Mouse (Mus musculus) cerebellum, adult 9-10 months (tissue): Measurements from ENCODE around the gene Pot1a.

Experiments
- DNase-seq: peaks from one replicate; pipeline ENCODE4 v3.0.0; 2022

Pot1a gene

DNA sequence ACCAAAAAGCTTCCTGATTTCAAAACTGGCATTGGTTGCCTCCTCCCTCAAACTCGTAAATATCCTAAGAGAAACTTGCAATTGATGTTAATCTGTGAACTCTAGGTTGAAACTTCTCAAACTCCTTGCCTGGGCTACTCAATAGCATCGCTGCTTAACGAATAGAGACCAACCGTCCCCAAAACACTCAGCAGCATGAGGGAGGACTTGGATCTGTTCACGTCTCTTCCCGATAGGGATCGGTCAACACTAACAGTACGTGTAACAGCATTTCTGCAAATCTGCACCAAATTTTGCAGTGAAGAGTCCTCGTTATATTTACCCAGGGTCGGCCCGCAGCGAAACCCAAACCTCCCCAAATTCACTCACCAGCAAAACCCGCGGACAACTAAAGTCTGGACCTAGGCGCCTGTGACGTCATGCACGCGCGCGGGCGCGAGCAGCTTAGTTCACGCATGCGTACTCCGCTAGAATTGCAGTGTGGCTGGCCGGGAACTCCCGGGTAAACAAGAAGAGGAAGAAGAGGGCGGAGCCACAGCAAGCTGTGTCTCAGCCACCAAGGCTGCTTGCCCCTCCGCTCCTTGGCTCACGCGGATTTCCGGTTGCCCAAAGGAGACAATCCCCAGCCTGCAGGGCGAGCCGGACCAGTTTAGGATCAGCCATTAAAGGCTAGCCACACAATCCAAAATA, at the start of gene Pot1a:
Pot1a (minus strand) TSS at position 441 of the 690 bp plus-strand sequence.
- DNase-seq: peak; percentile 96

DNA sequence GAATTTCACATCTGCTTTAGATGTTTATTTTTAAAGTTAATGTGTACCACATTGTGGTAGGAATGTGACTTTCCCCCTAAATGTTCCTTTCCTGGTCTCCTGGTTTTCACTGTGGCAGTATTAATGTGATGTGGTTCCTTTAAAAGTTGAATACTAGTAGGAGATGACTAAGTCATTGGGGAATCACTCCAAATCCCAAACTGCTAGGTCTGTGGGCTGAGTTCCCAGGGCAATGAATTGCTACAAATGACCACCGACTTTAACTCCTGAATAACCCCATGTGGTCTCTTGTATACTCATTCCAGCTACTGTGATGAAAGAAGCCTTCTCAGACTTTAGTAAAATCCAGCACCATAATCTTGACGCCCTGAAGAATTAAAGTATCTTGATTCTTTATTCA, 27.2 kb upstream of the Pot1a start:
- no peak for DNase-seq

- DNase-seq: no peak
Measured at GRCm38 (mm10) chr6:25806021-25806420, 3.0 kb downstream of the Pot1a start.

GRCm38 (mm10) chr6:25802269-25802668, 6.8 kb downstream of the Pot1a start:
- DNase-seq: no peak

GRCm38 (mm10) chr6:25801230-25801629, 7.8 kb downstream of the Pot1a start:
- no peak for DNase-seq

GRCm38 (mm10) chr6:25768238-25768637, 40.8 kb downstream of the Pot1a start:
- no peak for DNase-seq

DNA sequence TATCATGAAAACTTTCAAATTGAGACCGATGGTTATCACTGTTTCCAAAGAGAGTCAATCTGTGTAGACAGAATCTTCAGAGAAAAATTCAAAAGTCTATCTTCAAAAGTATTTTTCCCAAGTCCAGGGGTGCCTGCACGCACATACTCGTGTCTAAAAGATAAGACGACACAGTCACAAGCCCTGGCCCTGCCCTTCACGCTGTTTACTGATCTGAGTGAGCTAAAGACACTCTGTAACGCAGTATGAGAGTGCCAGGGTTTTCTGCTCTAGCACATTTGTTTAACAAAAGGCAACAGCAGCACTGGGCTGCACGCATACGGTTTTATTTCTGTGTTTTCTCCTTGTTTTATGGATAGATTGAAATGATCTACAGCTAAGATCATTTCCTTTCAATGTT, 41.5 kb downstream of the Pot1a start:
- peak; percentile 5 for DNase-seq

- peak; percentile 63 for DNase-seq
Measured at GRCm38 (mm10) chr6:25767073-25767472, 42.0 kb downstream of the Pot1a start.

DNA sequence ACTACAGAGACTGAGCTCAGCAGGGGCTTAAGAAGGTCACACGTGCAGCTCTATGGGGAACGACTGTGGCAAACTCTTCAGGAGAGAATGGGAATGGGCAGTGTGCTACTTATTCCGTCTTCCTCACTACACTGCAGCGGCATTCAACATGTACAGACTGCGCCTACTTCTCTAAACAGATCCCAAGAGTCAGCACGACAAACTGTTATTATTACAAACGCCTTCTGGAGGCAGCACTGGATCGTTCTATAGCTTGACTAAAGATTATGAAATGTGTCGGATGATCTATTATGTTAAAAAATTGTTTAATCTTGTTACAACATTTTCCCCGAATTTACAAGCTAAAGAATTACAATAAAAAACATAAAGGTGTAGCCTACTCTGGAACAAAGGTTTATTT, 42.8 kb downstream of the Pot1a start:
- no peak for DNase-seq

DNA sequence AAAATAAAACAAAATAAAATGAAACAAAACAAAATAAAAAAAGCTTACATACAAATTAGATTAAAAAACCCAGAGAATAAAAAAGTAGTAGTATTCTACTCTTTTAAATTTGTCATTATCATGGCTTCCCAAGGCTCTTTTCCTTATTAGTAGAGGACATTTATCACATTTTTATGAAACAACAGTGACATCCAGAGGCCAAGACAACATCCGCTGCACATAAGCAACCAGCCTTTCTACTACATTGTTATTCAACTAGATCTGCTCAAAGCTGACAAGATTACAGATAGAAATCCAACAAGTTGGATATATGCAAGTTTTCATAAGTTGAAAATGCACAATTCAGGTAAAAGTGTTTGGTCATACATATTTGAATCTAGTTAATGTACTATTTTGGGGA, 56.4 kb downstream of the Pot1a start:
- DNase-seq: no peak

GRCm38 (mm10) chr6:25736533-25736932, 72.5 kb downstream of the Pot1a start:
- DNase-seq: no peak

- no peak for DNase-seq
Measured at GRCm38 (mm10) chr6:25726560-25726959, 82.5 kb downstream of the Pot1a start.

DNA sequence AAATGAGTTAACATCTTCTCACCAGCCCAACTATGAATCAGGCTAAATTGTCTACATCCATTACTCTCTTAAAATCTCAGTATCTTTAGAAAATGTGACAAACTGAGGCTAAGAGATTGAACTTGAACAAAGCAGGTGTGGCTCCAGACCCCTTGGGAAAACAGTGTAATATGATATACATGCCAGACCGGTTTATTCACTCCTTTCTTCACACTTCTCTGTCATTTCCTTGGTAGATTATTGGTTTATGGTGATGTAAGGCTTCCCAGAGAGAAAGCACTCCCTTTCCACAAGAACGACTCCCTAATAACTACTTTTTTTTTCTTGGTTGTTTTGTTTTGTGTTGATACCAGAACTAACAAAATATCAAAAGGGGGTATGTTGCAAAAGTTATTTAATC, 98.4 kb downstream of the Pot1a start:
- no peak for DNase-seq

DNA sequence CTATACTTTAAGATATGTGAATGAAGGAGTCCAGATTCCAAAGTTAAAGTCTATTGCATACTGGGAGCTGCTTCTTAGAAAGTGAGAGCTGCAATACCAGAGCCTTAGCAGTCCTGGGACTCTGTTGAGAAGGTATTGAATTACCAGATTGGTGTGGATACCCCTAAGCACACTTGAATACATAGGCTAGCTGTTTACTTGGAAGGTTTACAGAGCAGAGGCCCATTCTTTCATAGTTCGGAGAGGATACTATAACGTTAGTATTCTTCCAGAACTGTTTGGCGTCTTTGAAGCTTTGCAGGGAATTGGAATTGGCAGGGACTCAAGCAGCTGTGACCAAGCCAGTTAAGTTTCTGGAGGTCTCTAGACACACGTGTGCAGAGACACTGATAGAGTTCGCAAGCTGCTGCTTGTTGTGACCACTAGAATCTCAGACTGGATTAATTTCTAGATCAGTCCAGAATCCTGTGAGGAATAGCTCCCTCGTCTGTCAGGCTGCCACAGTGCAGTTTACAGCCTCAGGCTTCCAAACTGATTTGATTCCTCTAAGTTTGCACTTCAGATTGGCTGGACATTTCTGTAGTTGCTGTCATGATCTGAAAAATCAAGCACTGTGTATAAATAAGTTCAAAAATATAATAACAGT, 99.7 kb downstream of the Pot1a start:
- DNase-seq: peak; percentile 18

- DNase-seq: no peak
Measured at GRCm38 (mm10) chr6:25699956-25700355, 109.1 kb downstream of the Pot1a start.
